In the genomic region with DNA sequence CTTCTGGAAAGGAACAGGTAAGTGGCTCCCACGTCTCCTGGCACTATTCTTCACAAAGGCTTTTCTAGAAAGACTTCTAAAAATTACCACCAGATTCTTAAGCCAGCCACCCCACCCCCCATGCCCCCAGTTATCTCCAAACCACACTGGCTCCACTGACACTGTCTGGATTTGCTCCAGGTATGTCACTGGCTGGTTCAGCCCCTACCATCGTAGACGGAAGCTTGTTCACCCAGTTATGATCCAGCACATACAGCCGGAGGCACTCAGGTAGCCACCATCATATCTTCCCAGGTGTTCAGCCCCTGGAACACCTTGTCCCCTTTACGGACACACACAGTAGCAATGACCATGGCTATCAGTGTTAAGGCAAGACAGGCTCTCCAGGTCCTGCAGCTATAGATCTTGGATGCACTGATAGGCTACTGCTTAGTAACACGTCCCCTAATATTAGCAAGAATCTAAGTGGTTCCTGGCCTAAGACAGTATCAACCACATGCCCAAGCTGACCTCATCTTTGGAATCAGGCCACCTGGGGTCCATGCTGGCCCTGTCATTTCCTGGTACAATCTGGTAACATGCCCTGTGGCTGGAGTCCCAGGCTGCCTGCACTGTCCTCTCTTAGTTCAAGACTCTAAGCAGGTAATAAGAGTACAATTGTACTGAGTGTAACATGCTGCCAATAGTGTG, we compare ENCODE assay signal across 20 mouse cellular contexts. TPM values are rescaled to one million over a fixed set of nuclear protein-coding genes. Genes with fewer than 3 reads are reported as not detected.
DNase-seq lines count a peak whose midpoint lies in the region; ATAC-seq and TF ChIP-seq lines count a peak whose summit lies in the region.
"Had no signal": no experiment of that assay in that cellular context is flagged by ENCODE, and none has a peak within 500 bp of the region (broad histone marks: within the 10 kb centered on the region; RNA-seq: fewer than 3 reads in every experiment).

No protein-coding gene starts in this region.

- no peaks in the 10 kb centered on the region for H3K9me3 ChIP-seq in heart, embryonic 13.5 days
- H3K9me3 ChIP-seq in CH12.LX (replicated peaks; ENCODE audit: low read length): no peaks in the 10 kb centered on the region
- H3K9me3 ChIP-seq: embryonic facial prominence, embryonic 10.5 days; forebrain, embryonic 13.5 days; hindbrain, embryonic 15.5 days; kidney, embryonic 15.5 days; limb, embryonic 10.5 days; lung, embryonic 15.5 days had no signal

- TF ChIP-seq POLR2A in CH12.LX (IDR thresholded peaks at IDR 0.05; ENCODE audit: low read depth, low read length): no peak
- 0 out of 2 replicates have a peak, but pooled peaks have one; percentile 8 for TF ChIP-seq POLR2A in cerebellum, adult 2 months (IDR thresholded peaks at IDR 0.05; ENCODE audit: borderline replicate concordance, insufficient read depth, low read length)

- H3K27me3 ChIP-seq in heart, embryonic 13.5 days (replicated peaks): no peaks in the 10 kb centered on the region
- H3K27me3 ChIP-seq in CH12.LX (replicated peaks): no peaks in the 10 kb centered on the region
- H3K27me3 ChIP-seq in cerebellum, adult 2 months (ENCODE audit: control insufficient read depth, insufficient read depth, low read length): no peaks in the 10 kb centered on the region
- H3K27me3 ChIP-seq: forebrain, embryonic 13.5 days; hindbrain, embryonic 15.5 days; kidney, embryonic 15.5 days; lung, embryonic 15.5 days; Patski had no signal

- H3K27ac ChIP-seq in heart, embryonic 13.5 days (replicated peaks): 0 out of 2 replicates have a peak overlapping the region, but pooled peaks have one; percentile 13
- H3K27ac ChIP-seq in CH12.LX (ENCODE audit: insufficient read depth, low read depth): no peak overlapping the region
- peak overlapping the region; percentile 12 for H3K27ac ChIP-seq in cerebellum, adult 2 months (ENCODE audit: insufficient read depth, low read length)
- H3K27ac ChIP-seq: embryonic facial prominence, embryonic 10.5 days; forebrain, embryonic 13.5 days; hindbrain, embryonic 15.5 days; kidney, embryonic 15.5 days; limb, embryonic 10.5 days; lung, embryonic 15.5 days; stomach, postnatal 0 days had no signal

- dilution Hi-C loops in CH12.LX (cut with MboI; ENCODE audit: extremely low pct_ligation_motif_present, extremely low pct_unique_long_range_greater_than_20kb, low sequenced_read_pairs): no loop called here

- no peak for TF ChIP-seq EP300 in CH12.LX (IDR thresholded peaks at IDR 0.05; ENCODE audit: low read length)

- no peak overlapping the region for H3K4me2 ChIP-seq in heart, embryonic 13.5 days
- H3K4me2 ChIP-seq in CH12.LX (ENCODE audit: insufficient read depth, low read depth, poor library complexity, severe bottlenecking): no peak overlapping the region
- H3K4me2 ChIP-seq: forebrain, embryonic 13.5 days; hindbrain, embryonic 15.5 days; kidney, embryonic 15.5 days; liver, embryonic 11.5 days; lung, embryonic 15.5 days had no signal

- no peak for ATAC-seq in heart, embryonic 13.5 days (ENCODE audit: extremely low read depth, insufficient number of reproducible peaks, low FRiP score, low TSS enrichment)
- ATAC-seq in common myeloid progenitor, adult 5-6 weeks (replicated peaks; ENCODE audit: low read depth, poor library complexity, severe bottlenecking): peak; percentile 24; the same call in 1 of the 2 replicates
- ATAC-seq: forebrain, embryonic 13.5 days; intestine, embryonic 16.5 days; Patski had no signal

- no peak overlapping the region for H3K9ac ChIP-seq in heart, embryonic 13.5 days
- no peak overlapping the region for H3K9ac ChIP-seq in CH12.LX (ENCODE audit: insufficient read depth, low read depth)
- H3K9ac ChIP-seq: forebrain, embryonic 13.5 days; hindbrain, embryonic 15.5 days; kidney, embryonic 15.5 days; lung, embryonic 15.5 days had no signal

- H3K4me3 ChIP-seq in heart, embryonic 13.5 days: no peak overlapping the region
- H3K4me3 ChIP-seq in CH12.LX (replicated peaks in 1 of 3; ENCODE audit: low read depth in 2 of 3, low read length in 2 of 3, poor library complexity in 1 of 3): no peak overlapping the region
- H3K4me3 ChIP-seq in cerebellum, adult 2 months (replicated peaks; ENCODE audit: insufficient read depth, low read depth, low read length): no peak overlapping the region
- H3K4me3 ChIP-seq: embryonic facial prominence, embryonic 10.5 days; forebrain, embryonic 13.5 days; hindbrain, embryonic 15.5 days; kidney, embryonic 15.5 days; limb, embryonic 10.5 days; lung, embryonic 15.5 days had no signal

- DNase-seq in heart, adult 8-10 months (ENCODE audit: low spot score): no peak
- no peak for DNase-seq in CH12.LX (ENCODE audit: extremely low read depth)
- peak; percentile 67 to 80 for DNase-seq in cerebellum, adult 2 months
- no peak for DNase-seq in layer of hippocampus, adult 9-10 months (ENCODE audit: low spot score)
- no peak for DNase-seq in lung, postnatal 10 days
- DNase-seq: gastrocnemius, postnatal 14 days; layer of hippocampus, postnatal 36 days; thymus, postnatal 14 days had no signal

- no peak for TF ChIP-seq RAD21 in CH12.LX (IDR thresholded peaks at IDR 0.05; ENCODE audit: low read depth, low read length)

- no peak for TF ChIP-seq CTCF in CH12.LX (conservative IDR thresholded peaks at IDR 0.05 in 1 of 2, IDR thresholded peaks at IDR 0.05 in 1 of 2; ENCODE audit: low read depth in 2 of 2, low read length in 2 of 2)
- no peak for TF ChIP-seq CTCF in cerebellum, adult 2 months (IDR thresholded peaks at IDR 0.05; ENCODE audit: borderline replicate concordance, insufficient read depth, low read depth, low read length)

- 74% methylated on average over 6 of the region's 6 CpGs for WGBS in heart, embryonic 13.5 days
- 35% methylated on average over 6 of the region's 6 CpGs for WGBS in cerebellum, adult 2 months

- in situ Hi-C loops in CH12.LX (cut with MboI; ENCODE audit: low pct_ligation_motif_present, low pct_unique_long_range_greater_than_20kb, low sequenced_read_pairs): no loop called here

- H3K4me1 ChIP-seq in heart, embryonic 13.5 days: peaks cover 18% of the 10 kb centered on the region
- H3K4me1 ChIP-seq in CH12.LX (ENCODE audit: control insufficient read depth in 1 of 2, insufficient read depth in 2 of 2): peaks cover 0 to 14% of the 10 kb centered on the region in 2 experiments; a peak in 2 of 4 replicates
- H3K4me1 ChIP-seq in cerebellum, adult 2 months (ENCODE audit: control insufficient read depth, insufficient read depth, low read length): peaks cover 17% of the 10 kb centered on the region
- H3K4me1 ChIP-seq: embryonic facial prominence, embryonic 10.5 days; forebrain, embryonic 13.5 days; hindbrain, embryonic 15.5 days; kidney, embryonic 15.5 days; limb, embryonic 10.5 days had no signal

- 0 out of 2 replicates have a peak, but pooled peaks cover 2% of the 10 kb centered on the region for H3K79me2 ChIP-seq in CH12.LX (replicated peaks; ENCODE audit: control insufficient read depth, extremely low read depth, insufficient read depth, poor library complexity, severe bottlenecking)

- H3K36me3 ChIP-seq in heart, embryonic 13.5 days: peaks cover 96% of the 10 kb centered on the region
- peaks cover 57 to 92% of the 10 kb centered on the region in 2 experiments for H3K36me3 ChIP-seq in CH12.LX (replicated peaks in 1 of 2; ENCODE audit: control insufficient read depth in 1 of 2, insufficient read depth in 1 of 2, low read length in 1 of 2)

TF ChIP-seq in CH12.LX, 34 proteins besides CTCF, POLR2A, EP300 and RAD21:
- no peak for TF ChIP-seq HCFC1 (IDR thresholded peaks at IDR 0.05; ENCODE audit: low read depth, low read length)
- 0 out of 2 replicates have a peak, but pooled peaks have one; percentile 24 for TF ChIP-seq POLR2AphosphoS2 (IDR thresholded peaks at IDR 0.05; ENCODE audit: low read depth, low read length)

RNA-seq across cellular contexts. Expression of gene Cybc1, which starts 7.7 kb away (rescaled TPM):
- polyA plus RNA-seq in heart, embryonic 13.5 days (2015; fragmentation: Nextera tagmentation; extraction: Ambion mirVana): 21.5 and 21.6 TPM in 2 replicates
- 1 to 10 TPM; 6.7 to 8.1 (median 7.4) TPM for total RNA-seq in heart, adult 8-10 months (2022)
- total RNA-seq in CH12.LX (2012; rRNA removed): 50.0 and 51.6 TPM in 2 replicates
- 60.3 and 60.9 TPM in 2 replicates for total RNA-seq in CH12.LX (2014; rRNA removed)
- polyA plus RNA-seq in CH12.LX (2012; ENCODE audit: insufficient read length, low read depth): 52.9 and 57.4 TPM in 2 replicates
- polyA plus RNA-seq in cerebellum, adult 2 months (2012; rRNA removed): 36.2 and 37.4 TPM in 2 replicates
- 22.7 and 30.2 TPM in 2 replicates for total RNA-seq in common myeloid progenitor, adult 5-6 weeks (2017)

RNA-seq across cellular contexts. Expression of gene Narf, which starts 15.6 kb away (rescaled TPM):
- polyA plus RNA-seq in heart, embryonic 13.5 days (2015; fragmentation: Nextera tagmentation; extraction: Ambion mirVana): 46.1 and 52.9 TPM in 2 replicates
- total RNA-seq in heart, adult 8-10 months (2022): 100 to 1,000 TPM in 1 of 4 experiments, 10 to 100 TPM in 3; 81.7 to 123 (median 97.8) TPM
- 15.6 and 26.2 TPM in 2 replicates for total RNA-seq in CH12.LX (2012; rRNA removed)
- total RNA-seq in CH12.LX (2014; rRNA removed): 29.9 and 32.1 TPM in 2 replicates
- polyA plus RNA-seq in CH12.LX (2012; ENCODE audit: insufficient read length, low read depth): 11.7 and 12.3 TPM in 2 replicates
- 60.4 and 68.9 TPM in 2 replicates for polyA plus RNA-seq in cerebellum, adult 2 months (2012; rRNA removed)
- 23.5 and 40.9 TPM in 2 replicates for total RNA-seq in common myeloid progenitor, adult 5-6 weeks (2017)

RNA-seq across cellular contexts. Expression of gene Ogfod3, which starts 17.0 kb away (rescaled TPM):
- polyA plus RNA-seq in heart, embryonic 13.5 days (2015; fragmentation: Nextera tagmentation; extraction: Ambion mirVana): 28.4 and 34.6 TPM in 2 replicates
- total RNA-seq in heart, adult 8-10 months (2022): 10 to 100 TPM; 14.6 to 18.5 (median 16.0) TPM
- total RNA-seq in CH12.LX (2012; rRNA removed) (16.4 and 19.0 TPM in 2 replicates), CH12.LX (2014; rRNA removed) (10.3 and 13.7 TPM in 2 replicates)
- 18.4 and 24.6 TPM in 2 replicates for polyA plus RNA-seq in CH12.LX (2012; ENCODE audit: insufficient read length, low read depth)
- 11.4 and 12.0 TPM in 2 replicates for polyA plus RNA-seq in cerebellum, adult 2 months (2012; rRNA removed)
- total RNA-seq in common myeloid progenitor, adult 5-6 weeks (2017): 3.8 and 8.6 TPM in 2 replicates

RNA-seq across cellular contexts. Expression of gene Hexdc, which starts 17.2 kb away (rescaled TPM):
- polyA plus RNA-seq in heart, embryonic 13.5 days (2015; fragmentation: Nextera tagmentation; extraction: Ambion mirVana): 7.6 and 8.4 TPM in 2 replicates
- total RNA-seq in heart, adult 8-10 months (2022): 10 to 100 TPM in 1 of 4 experiments, 1 to 10 TPM in 3; 8.3 to 10.3 (median 8.8) TPM
- total RNA-seq in CH12.LX (2012; rRNA removed) (9.1 and 10.6 TPM in 2 replicates), CH12.LX (2014; rRNA removed) (10.5 and 11.6 TPM in 2 replicates)
- 8.8 and 12.0 TPM in 2 replicates for polyA plus RNA-seq in CH12.LX (2012; ENCODE audit: insufficient read length, low read depth)
- 54.1 and 61.0 TPM in 2 replicates for polyA plus RNA-seq in cerebellum, adult 2 months (2012; rRNA removed)
- total RNA-seq in common myeloid progenitor, adult 5-6 weeks (2017): 9.6 and 10.0 TPM in 2 replicates

RNA-seq across cellular contexts. Expression of gene Foxk2, which starts 38.3 kb away (rescaled TPM):
- 5.0 and 5.1 TPM in 2 replicates for polyA plus RNA-seq in heart, embryonic 13.5 days (2015; fragmentation: Nextera tagmentation; extraction: Ambion mirVana)
- 10 to 100 TPM; 16.2 to 23.1 (median 18.9) TPM for total RNA-seq in heart, adult 8-10 months (2022)
- total RNA-seq in CH12.LX (2012; rRNA removed) (42.6 and 44.3 TPM in 2 replicates), CH12.LX (2014; rRNA removed) (25.0 and 26.9 TPM in 2 replicates)
- 32.4 and 41.2 TPM in 2 replicates for polyA plus RNA-seq in CH12.LX (2012; ENCODE audit: insufficient read length, low read depth)
- 44.7 and 47.1 TPM in 2 replicates for polyA plus RNA-seq in cerebellum, adult 2 months (2012; rRNA removed)
- 20.8 and 23.8 TPM in 2 replicates for total RNA-seq in common myeloid progenitor, adult 5-6 weeks (2017)

Comparison
In these comparisons a context has a peak if more than half of its experiments do, and no peak if none do; other contexts are left out.
1. DNase-seq: peak in cerebellum, adult 2 months (2 of 2); none in heart, adult 8-10 months (single experiment), CH12.LX (single experiment), layer of hippocampus, adult 9-10 months (single experiment) and lung, postnatal 10 days (single experiment).